In genomic region chr9:91350861-91351291, GRCm38 (mm10) we compare ENCODE assay signal across 11 mouse cellular contexts. TPM values are rescaled to one million over a fixed set of nuclear protein-coding genes. Genes with fewer than 3 reads are reported as not detected.
A peak's percentile ranks its signal among the peaks of the same experiment; 100 is the strongest.
DNase-seq lines count a peak whose midpoint lies in the region; ATAC-seq and TF ChIP-seq lines count a peak whose summit lies in the region.
"Had no signal": no experiment of that assay in that cellular context is flagged by ENCODE, and none has a peak within 500 bp of the region (broad histone marks: within the 10 kb centered on the region; RNA-seq: fewer than 3 reads in every experiment).

No protein-coding gene starts in this region.

- peaks cover 10% of the 10 kb centered on the region for H3K4me1 ChIP-seq in forebrain, embryonic 13.5 days
- H3K4me1 ChIP-seq in midbrain, embryonic 12.5 days: peaks cover 12% of the 10 kb centered on the region

- WGBS in forebrain, embryonic 13.5 days: 3% methylated on average over 14 of the region's 14 CpGs
- 0% methylated on average over 14 of the region's 14 CpGs for WGBS in midbrain, embryonic 12.5 days

- intact Hi-C loops in gastrocnemius, adult 2 months (cut with DNase I): no loop called here

- peaks cover 68% of the 10 kb centered on the region for H3K27me3 ChIP-seq in forebrain, embryonic 13.5 days
- H3K27me3 ChIP-seq in midbrain, embryonic 12.5 days: peaks cover 64% of the 10 kb centered on the region

- DNase-seq in ZHBTc4 (ENCODE audit: low read depth, low spot score): peak; percentile 20
- peak; percentile 74 for DNase-seq in cerebellum, adult 9-11 months
- no peak for DNase-seq in thymus, postnatal 36 days
- no peak for DNase-seq in gastrocnemius, adult 2 months
- DNase-seq in gastrocnemius, postnatal 4 days (ENCODE audit: low spot score in 2 of 2): no peak
- DNase-seq in thymus, postnatal 14 days: no peak

- H3K9me3 ChIP-seq in forebrain, embryonic 13.5 days (replicated peaks): no peaks in the 10 kb centered on the region
- H3K9me3 ChIP-seq in midbrain, embryonic 12.5 days: no peaks in the 10 kb centered on the region

- peak; percentile 41; the same call in 1 of the 2 replicates for ATAC-seq in forebrain, embryonic 13.5 days
- peak; percentile 59 for ATAC-seq in midbrain, embryonic 12.5 days (ENCODE audit: low FRiP score, low read depth)

- peak overlapping the region; percentile 59 for H3K4me2 ChIP-seq in forebrain, embryonic 13.5 days
- H3K4me2 ChIP-seq in midbrain, embryonic 12.5 days (replicated peaks): peak overlapping the region; percentile 59

- H3K9ac ChIP-seq in forebrain, embryonic 13.5 days: peak overlapping the region; percentile 57
- peak overlapping the region; percentile 57 for H3K9ac ChIP-seq in midbrain, embryonic 12.5 days (replicated peaks)

- H3K36me3 ChIP-seq in forebrain, embryonic 13.5 days (ENCODE audit: poor library complexity, severe bottlenecking): no peaks in the 10 kb centered on the region
- H3K36me3 ChIP-seq in midbrain, embryonic 12.5 days: no peaks in the 10 kb centered on the region

- H3K27ac ChIP-seq in forebrain, embryonic 13.5 days: peak overlapping the region; percentile 82
- peak overlapping the region; percentile 72 for H3K27ac ChIP-seq in midbrain, embryonic 12.5 days (replicated peaks)
- H3K27ac ChIP-seq in gastrocnemius, adult 2 months: no peak overlapping the region
- H3K27ac ChIP-seq: macrophage had no signal

- H3K4me3 ChIP-seq in forebrain, embryonic 13.5 days: peak overlapping the region; percentile 27
- peak overlapping the region; percentile 37 for H3K4me3 ChIP-seq in midbrain, embryonic 12.5 days
- H3K4me3 ChIP-seq in gastrocnemius, adult 2 months: no peak overlapping the region

- no peak for TF ChIP-seq CTCF in gastrocnemius, adult 2 months (IDR thresholded peaks at IDR 0.05)

RNA-seq across cellular contexts. Expression of gene Zic4, which starts 11.3 kb away (rescaled TPM):
- 48.4 and 62.0 TPM in 2 replicates for polyA plus RNA-seq in forebrain, embryonic 13.5 days (2015; fragmentation: Nextera tagmentation; extraction: Ambion mirVana)
- polyA plus RNA-seq in midbrain, embryonic 12.5 days (2016; fragmentation: Nextera tagmentation; extraction: Ambion mirVana): 44.6 and 76.9 TPM in 2 replicates
- total RNA-seq in gastrocnemius, adult 2 months (2021): not detected
- total RNA-seq in gastrocnemius, postnatal 4 days (2021): under 1 TPM; 0.73 to 0.78 TPM
- total RNA-seq: heart, postnatal 25 days had no signal
- polyA plus RNA-seq: macrophage; spleen, adult 2 months had no signal

RNA-seq across cellular contexts. Expression of gene Zic1, which starts 14.7 kb away (rescaled TPM):
- polyA plus RNA-seq in forebrain, embryonic 13.5 days (2015; fragmentation: Nextera tagmentation; extraction: Ambion mirVana): 10.8 and 15.1 TPM in 2 replicates
- 11.9 and 17.2 TPM in 2 replicates for polyA plus RNA-seq in midbrain, embryonic 12.5 days (2016; fragmentation: Nextera tagmentation; extraction: Ambion mirVana)
- total RNA-seq in gastrocnemius, adult 2 months (2021): 1 to 10 TPM in 1 of 2 experiments, under 1 TPM in 1; 0.81 to 1.4 TPM
- total RNA-seq in gastrocnemius, postnatal 4 days (2021): 1 to 10 TPM; 2.2 to 2.4 TPM
- total RNA-seq: heart, postnatal 25 days had no signal
- polyA plus RNA-seq: macrophage; spleen, adult 2 months had no signal

Comparison
In these comparisons a context has a peak if more than half of its experiments do, and no peak if none do; other contexts are left out.
1. DNase-seq: peak in ZHBTc4 (single experiment) and cerebellum, adult 9-11 months (single experiment); none in thymus, postnatal 36 days (0 of 2), gastrocnemius, adult 2 months (single experiment), gastrocnemius, postnatal 4 days (0 of 2) and thymus, postnatal 14 days (single experiment).